Mouse (Mus musculus) layer of hippocampus, adult 9-10 months (tissue): ENCODE measurements around the gene Ptpn4.

Experiments used
- DNase-seq: peaks from one replicate; pipeline ENCODE4 v3.0.0; 2022; ENCODE audit warnings: low spot score

Gene Ptpn4

GRCm38 (mm10) chr1:119641090-119641812, 196.2 kb downstream of the Ptpn4 start:
- no peak for DNase-seq

- DNase-seq: no peak
Measured at GRCm38 (mm10) chr1:119640006-119640405, 197.4 kb downstream of the Ptpn4 start.

- DNase-seq: no peak
Measured at GRCm38 (mm10) chr1:119637188-119638023, 200.0 kb downstream of the Ptpn4 start.

GRCm38 (mm10) chr1:119634746-119635145, 202.7 kb downstream of the Ptpn4 start:
- DNase-seq: no peak

GRCm38 (mm10) chr1:119630428-119630827, 207.0 kb downstream of the Ptpn4 start:
- DNase-seq: no peak

- no peak for DNase-seq
Measured at GRCm38 (mm10) chr1:119626837-119627236, 210.6 kb downstream of the Ptpn4 start.

- DNase-seq: no peak
Measured at GRCm38 (mm10) chr1:119624444-119624843, 213.0 kb downstream of the Ptpn4 start.

GRCm38 (mm10) chr1:119605396-119605795, 232.0 kb downstream of the Ptpn4 start:
- no peak for DNase-seq
